Mouse (Mus musculus) spleen, postnatal 14 days (tissue): ENCODE results near the gene Wdr48.

ENCODE experiments used
- DNase-seq, 2 experiments: peaks; one replicate each; pipeline ENCODE4 v3.0.0; 2021 to 2022; ENCODE audit warnings: low spot score in 2 of 2

Wdr48 gene

DNA sequence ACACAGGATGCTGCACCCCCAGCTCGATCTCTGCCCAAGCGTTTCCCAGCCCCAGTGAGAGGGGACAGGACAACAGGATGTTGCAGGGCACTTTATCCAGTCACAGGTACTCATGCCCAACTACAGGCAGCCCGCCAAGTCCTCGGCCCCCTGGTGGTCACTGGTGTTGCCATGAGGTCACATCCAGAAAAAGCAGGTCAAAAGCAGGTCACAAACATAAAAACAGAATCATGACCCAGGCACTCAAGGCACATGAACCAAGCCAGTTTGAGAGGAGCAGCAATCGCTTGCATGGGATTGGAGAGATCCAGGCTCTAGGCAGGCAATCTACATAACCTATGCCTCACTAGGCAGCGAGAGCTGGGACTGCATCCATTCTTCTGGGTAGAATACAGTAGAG lies 75.5 kb downstream of the Wdr48 start:
- DNase-seq: peak in 1 of 2 experiments; percentile 48

DNA sequence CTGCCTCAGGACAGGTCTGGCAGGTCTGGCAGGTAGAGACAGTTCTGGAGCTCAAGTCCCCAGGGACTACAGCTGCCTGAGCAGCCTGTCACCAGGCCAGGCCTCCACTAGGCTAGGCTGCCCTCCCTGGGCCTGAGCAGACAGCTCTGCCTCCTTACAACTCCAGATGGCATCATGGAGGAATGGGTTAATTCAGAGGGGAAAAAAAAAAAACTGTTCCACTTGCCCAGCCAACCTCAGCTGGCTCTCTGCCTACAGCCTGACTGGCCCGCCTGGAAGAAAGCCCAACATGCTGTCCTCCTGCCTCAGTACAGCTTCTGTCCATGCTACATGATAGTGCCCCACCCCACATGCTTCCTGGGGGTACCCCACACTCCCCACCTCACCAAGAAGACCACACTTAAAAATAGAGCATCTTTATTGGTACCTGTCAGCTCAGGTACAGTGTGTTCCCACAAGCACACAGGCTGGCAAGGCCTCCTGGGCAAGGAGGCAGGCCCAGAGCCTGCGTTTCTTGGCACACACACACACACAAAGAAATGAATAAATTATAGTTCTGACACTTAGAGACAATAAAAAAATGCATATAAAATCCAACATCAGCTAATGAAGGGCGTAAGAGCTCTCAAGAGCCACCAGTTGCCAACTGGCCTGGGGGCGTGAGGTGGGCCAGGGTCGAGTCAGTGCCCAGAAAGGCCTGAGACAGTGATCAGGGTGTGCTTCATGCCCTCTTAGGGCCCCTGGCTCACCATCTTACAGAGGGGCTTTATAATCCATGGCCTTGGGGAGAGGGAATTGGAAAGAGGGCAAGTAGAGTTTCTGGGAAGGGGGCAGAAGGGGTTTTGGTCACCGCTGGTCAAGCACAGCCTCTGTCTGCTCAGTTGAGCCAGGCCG lies 76.3 kb downstream of the Wdr48 start:
- DNase-seq: no peak

DNA sequence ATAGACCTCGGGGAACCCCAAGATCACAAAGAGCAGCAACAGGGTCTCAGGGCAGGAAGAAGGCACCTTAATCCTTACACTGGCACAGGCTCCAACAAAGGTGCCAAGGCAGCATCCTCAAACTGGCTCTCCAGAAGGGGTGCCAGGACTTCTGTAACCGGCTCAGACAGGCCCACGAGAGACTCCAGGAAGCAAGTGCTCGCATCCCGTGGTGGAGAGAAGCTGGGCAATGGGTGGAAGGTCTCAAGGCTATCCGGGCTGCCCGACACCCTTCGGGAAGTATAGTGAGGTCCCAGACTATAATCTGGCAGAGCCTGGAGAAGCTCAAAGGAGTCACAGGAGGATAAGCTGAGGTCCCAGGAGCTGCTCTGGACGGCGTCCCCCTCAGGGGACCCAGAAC lies 77.5 kb downstream of the Wdr48 start:
- DNase-seq: no peak

DNA sequence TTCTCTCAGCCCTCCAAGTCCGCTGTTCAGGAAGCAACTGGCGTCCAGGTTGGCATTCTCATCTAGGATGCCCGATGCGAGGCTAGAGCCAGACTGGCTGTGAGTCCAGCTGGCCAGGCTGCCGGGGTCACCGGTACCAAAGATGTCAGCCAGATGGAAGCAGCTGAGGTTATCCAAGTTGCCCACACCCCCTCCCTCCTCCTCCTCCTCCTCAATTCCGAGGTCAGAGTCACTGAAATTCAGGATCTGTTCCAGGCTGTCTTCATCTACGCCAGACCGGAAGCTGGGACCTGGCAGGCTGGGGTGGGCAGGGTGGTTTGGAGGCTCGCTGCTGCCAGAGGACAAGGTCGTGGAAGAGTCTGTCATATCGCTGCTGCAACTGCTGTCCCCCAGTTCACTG lies 77.9 kb downstream of the Wdr48 start:
- DNase-seq: no peak

DNA sequence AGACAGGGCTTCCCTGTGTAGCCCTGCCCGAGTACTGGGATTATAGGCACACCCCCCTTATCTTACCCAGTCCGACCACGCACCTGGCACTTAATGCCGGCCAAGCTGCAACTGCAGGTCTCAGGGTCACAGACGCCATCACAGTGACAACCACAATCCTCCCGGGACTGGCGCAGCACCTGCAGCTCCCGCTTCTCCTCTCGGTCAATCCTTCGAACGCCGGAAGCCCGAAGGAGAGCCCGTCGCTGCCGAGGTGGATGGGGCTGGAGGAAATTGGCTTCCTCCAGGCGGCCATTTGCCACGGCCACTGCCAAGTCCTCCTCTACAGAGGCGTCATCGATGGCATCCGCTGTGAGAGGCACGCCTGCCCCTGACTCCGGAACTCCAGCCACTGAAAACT lies 78.6 kb downstream of the Wdr48 start:
- DNase-seq: no peak

DNA sequence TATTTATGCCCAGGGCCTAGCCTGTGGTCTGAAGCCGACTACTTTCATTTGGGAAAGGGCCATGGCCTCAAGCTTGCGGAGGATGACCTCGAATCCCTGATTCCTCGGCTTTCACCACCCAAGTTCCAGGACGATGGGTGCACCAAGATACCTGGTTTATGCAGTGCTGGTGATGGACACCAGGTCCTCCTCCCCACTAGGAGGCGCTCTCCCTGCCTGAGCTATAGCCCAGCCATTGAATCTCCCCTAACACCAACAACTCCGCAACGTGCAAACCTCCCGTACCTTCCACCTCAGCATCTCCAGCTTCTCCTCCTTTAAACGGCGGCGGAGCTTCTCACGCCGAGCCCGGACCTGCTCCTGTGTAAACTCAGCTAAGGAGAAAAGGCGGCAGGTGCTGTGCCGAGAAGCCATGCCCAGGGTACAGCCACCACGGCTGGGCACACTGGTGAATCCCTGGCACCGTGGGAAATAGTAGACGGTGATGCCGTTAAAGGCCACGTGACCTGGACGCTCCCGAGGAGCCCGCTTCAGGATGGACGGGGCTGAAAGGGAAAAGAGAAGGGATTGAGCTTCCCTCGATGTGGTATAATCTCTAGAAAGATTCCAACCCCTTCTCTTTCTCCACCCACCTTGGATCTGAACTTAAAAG lies 79.3 kb downstream of the Wdr48 start:
- no peak for DNase-seq

DNA sequence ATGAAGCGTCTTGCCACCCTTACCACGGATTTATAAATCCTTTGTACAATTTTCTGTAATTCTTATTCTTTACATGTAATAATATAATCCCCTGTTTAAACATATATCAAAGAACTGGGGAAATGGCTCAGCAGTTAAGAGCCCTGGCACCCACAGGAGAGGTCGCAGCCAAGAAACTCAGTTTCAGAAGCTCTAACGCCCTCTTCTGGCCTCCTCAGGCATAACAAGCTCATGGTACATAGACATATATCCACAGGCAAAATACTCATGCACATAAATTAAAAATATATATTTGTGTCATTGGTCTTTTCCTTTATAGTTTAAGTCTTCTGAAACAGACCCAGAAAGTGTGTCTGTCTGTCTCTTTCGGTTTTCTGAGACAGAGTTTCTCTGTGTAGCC lies 79.9 kb downstream of the Wdr48 start:
- DNase-seq: no peak

DNA sequence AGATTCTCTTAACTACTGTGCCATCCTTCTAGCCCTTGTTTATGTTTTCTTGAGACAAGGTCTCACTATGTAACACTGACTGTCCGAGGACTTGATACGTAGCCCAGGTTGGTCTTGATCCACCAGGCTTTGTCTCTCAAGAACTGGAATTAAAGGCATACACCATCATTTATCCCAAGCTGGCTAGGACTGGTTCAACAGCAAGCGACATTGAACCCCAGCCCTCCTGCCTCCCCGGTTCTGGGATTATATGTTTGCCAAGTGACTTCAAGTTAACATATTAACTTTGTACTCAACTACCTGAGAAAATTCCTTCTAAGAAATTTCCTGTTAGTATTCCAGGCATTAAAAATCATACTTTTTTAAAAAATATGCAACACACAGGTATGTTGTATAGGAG lies 80.6 kb downstream of the Wdr48 start:
- no peak for DNase-seq
